Mouse (Mus musculus) kidney, adult 2 months (tissue): ENCODE data around the gene Ppfibp1.

Experiments
- CTCF ChIP-seq: fragments of 200-500 bp; conservative IDR thresholded peaks from 2 replicates; pipeline ENCODE4 v1.5.1; 2011; ENCODE audit warnings: low read depth, mild to moderate bottlenecking, control low read depth, low read length, moderate library complexity, mixed read lengths; ENCODE audit not compliant: insufficient read depth, insufficient read length
- POLR2A ChIP-seq: fragments of 200-500 bp; IDR thresholded peaks from one replicate; pipeline ENCODE4 v1.6.1; 2011; ENCODE audit warnings: low read depth, low read length, control low read depth

GRCm38 (mm10) chr6:147061630-147062029, 173.3 kb downstream of the Ppfibp1 start:
- no peak for TF ChIP-seq CTCF
- TF ChIP-seq POLR2A: no peak
